Mouse (Mus musculus): ENCODE measurements at regions not wholly inside any gene's neighbourhood (a gene's known extent, or its start where the extent isn't known, plus 50 kb on each side); places are given as distances from the start of the nearest gene placed in this dataset.
"Not testable (repeated sequence)": the region's sequence is repeated elsewhere in the genome, so short reads cannot be mapped to it uniquely, and the experiment has no call there.

GRCm38 (mm10) chr3:38321620-38322019 lies 163.0 kb downstream of the Ankrd50 start:
- no peak for ATAC-seq (replicated peaks; ENCODE audit: poor library complexity, severe bottlenecking)

GRCm38 (mm10) chr3:38320998-38321397 lies 163.6 kb downstream of the Ankrd50 start:
- ATAC-seq (replicated peaks; ENCODE audit: poor library complexity, severe bottlenecking) = no peak

- no peak for ATAC-seq (replicated peaks; ENCODE audit: poor library complexity, severe bottlenecking)
Observed at GRCm38 (mm10) chr3:38312834-38313233, 171.8 kb downstream of the Ankrd50 start.

GRCm38 (mm10) chr3:38312121-38312520 lies 172.5 kb downstream of the Ankrd50 start:
- ATAC-seq (replicated peaks; ENCODE audit: poor library complexity, severe bottlenecking) = no peak

- no peak for ATAC-seq (replicated peaks; ENCODE audit: poor library complexity, severe bottlenecking)
Observed at GRCm38 (mm10) chr3:38299898-38300751, 184.5 kb downstream of the Ankrd50 start.

- no peak for ATAC-seq (replicated peaks; ENCODE audit: poor library complexity, severe bottlenecking)
Observed at GRCm38 (mm10) chr3:38299236-38299897, 185.3 kb downstream of the Ankrd50 start.

GRCm38 (mm10) chr3:38297499-38297898 lies 187.1 kb downstream of the Ankrd50 start:
- no peak for ATAC-seq (replicated peaks; ENCODE audit: poor library complexity, severe bottlenecking)

GRCm38 (mm10) chr3:38289062-38289461 lies 195.6 kb downstream of the Ankrd50 start:
- ATAC-seq (replicated peaks; ENCODE audit: poor library complexity, severe bottlenecking) = no peak

GRCm38 (mm10) chr3:38283687-38284124 lies 200.9 kb downstream of the Ankrd50 start:
- peak; percentile 55 for ATAC-seq (replicated peaks; ENCODE audit: poor library complexity, severe bottlenecking)

- ATAC-seq (replicated peaks; ENCODE audit: poor library complexity, severe bottlenecking) = no peak
Observed at GRCm38 (mm10) chr3:38282891-38283290, 201.8 kb downstream of the Ankrd50 start.

GRCm38 (mm10) chr3:38281683-38282082 lies 203.0 kb downstream of the Ankrd50 start:
- ATAC-seq (replicated peaks; ENCODE audit: poor library complexity, severe bottlenecking) = no peak

GRCm38 (mm10) chr3:38280876-38281275 lies 203.8 kb downstream of the Ankrd50 start:
- ATAC-seq (replicated peaks; ENCODE audit: poor library complexity, severe bottlenecking) = no peak

- no peak for ATAC-seq (replicated peaks; ENCODE audit: poor library complexity, severe bottlenecking)
Observed at GRCm38 (mm10) chr3:38280105-38280504, 204.5 kb downstream of the Ankrd50 start.

- ATAC-seq (replicated peaks; ENCODE audit: poor library complexity, severe bottlenecking) = no peak
Observed at GRCm38 (mm10) chr3:38276948-38277504, 207.6 kb downstream of the Ankrd50 start.

- ATAC-seq (replicated peaks; ENCODE audit: poor library complexity, severe bottlenecking) = no peak
Observed at GRCm38 (mm10) chr3:38275321-38275720, 209.3 kb downstream of the Ankrd50 start.

GRCm38 (mm10) chr3:38270742-38271141 lies 213.9 kb downstream of the Ankrd50 start:
- no peak for ATAC-seq (replicated peaks; ENCODE audit: poor library complexity, severe bottlenecking)

- no peak for ATAC-seq (replicated peaks; ENCODE audit: poor library complexity, severe bottlenecking)
Observed at GRCm38 (mm10) chr3:38268226-38268625, 216.4 kb downstream of the Ankrd50 start.

- no peak for ATAC-seq (replicated peaks; ENCODE audit: poor library complexity, severe bottlenecking)
Observed at GRCm38 (mm10) chr3:38263261-38264141, 221.1 kb downstream of the Ankrd50 start.

- ATAC-seq (replicated peaks; ENCODE audit: poor library complexity, severe bottlenecking) = no peak
Observed at GRCm38 (mm10) chr3:38261326-38262075, 223.1 kb downstream of the Ankrd50 start.

GRCm38 (mm10) chr3:38259223-38259622 lies 225.4 kb downstream of the Ankrd50 start:
- not testable (repeated sequence) for ATAC-seq (replicated peaks; ENCODE audit: poor library complexity, severe bottlenecking)
